ENCODE assay signal across 18 mouse cellular contexts in genomic region chr12:8669846-8670245, GRCm38 (mm10). TPM values are rescaled to one million over a fixed set of nuclear protein-coding genes. Genes with fewer than 3 reads are reported as not detected.
DNase-seq lines count a peak whose midpoint lies in the region; ATAC-seq and TF ChIP-seq lines count a peak whose summit lies in the region.
"Had no signal": no experiment of that assay in that cellular context is flagged by ENCODE, and none has a peak within 500 bp of the region (broad histone marks: within the 10 kb centered on the region; RNA-seq: fewer than 3 reads in every experiment).

No protein-coding gene starts in this region.

- DNase-seq in embryonic facial prominence, embryonic 14.5 days (ENCODE audit: low spot score): peak; percentile 18
- no peak for DNase-seq in embryonic facial prominence, embryonic 10.5 days (ENCODE audit: low spot score)
- peak; percentile 18 for DNase-seq in heart, adult 11 months
- DNase-seq in heart, adult 2 months: no peak
- DNase-seq in hindbrain, postnatal 0 days (ENCODE audit: low spot score): peak; percentile 8
- no peak for DNase-seq in hindbrain, embryonic 10.5 days (ENCODE audit: low spot score)
- DNase-seq: adrenal gland, postnatal 10 days; cerebellum, adult 11-12 months; cerebellum, adult 9-10 months; cerebellum, postnatal 25 days; gastrocnemius, postnatal 36 days; kidney, adult 11 months; kidney, adult 9 months had no signal

- H3K4me2 ChIP-seq in embryonic facial prominence, embryonic 14.5 days (ENCODE audit: low read depth, low read length): no peak overlapping the region
- H3K4me2 ChIP-seq in heart, embryonic 16.5 days (ENCODE audit: low read depth, low read length): peak overlapping the region; percentile 23; the same call in 1 of the 2 replicates
- H3K4me2 ChIP-seq in heart, embryonic 12.5 days: no peak overlapping the region
- no peak overlapping the region for H3K4me2 ChIP-seq in hindbrain, postnatal 0 days (ENCODE audit: low read depth, low read length)
- H3K4me2 ChIP-seq: embryonic facial prominence, embryonic 13.5 days had no signal

- TF ChIP-seq POLR2A in heart, adult 2 months (IDR thresholded peaks at IDR 0.05; ENCODE audit: insufficient read depth, low read depth, low read length): no peak

- ATAC-seq in embryonic facial prominence, embryonic 14.5 days (ENCODE audit: low read depth): no peak
- ATAC-seq in heart, embryonic 16.5 days (replicated peaks; ENCODE audit: extremely low read depth, insufficient read depth, low FRiP score): no peak
- no peak for ATAC-seq in heart, embryonic 12.5 days (ENCODE audit: insufficient number of reproducible peaks, low FRiP score)
- ATAC-seq in hindbrain, postnatal 0 days: no peak
- ATAC-seq: hindbrain, embryonic 16.5 days had no signal

- no peaks in the 10 kb centered on the region for H3K36me3 ChIP-seq in embryonic facial prominence, embryonic 14.5 days (ENCODE audit: control insufficient read depth, insufficient read depth, low read length)
- no peaks in the 10 kb centered on the region for H3K36me3 ChIP-seq in embryonic facial prominence, embryonic 10.5 days (replicated peaks)
- H3K36me3 ChIP-seq in heart, adult 2 months (ENCODE audit: control insufficient read depth, insufficient read depth, low read length): no peaks in the 10 kb centered on the region
- H3K36me3 ChIP-seq in heart, embryonic 16.5 days (ENCODE audit: control insufficient read depth, insufficient read depth): no peaks in the 10 kb centered on the region
- H3K36me3 ChIP-seq in heart, embryonic 12.5 days: no peaks in the 10 kb centered on the region
- H3K36me3 ChIP-seq in hindbrain, postnatal 0 days (ENCODE audit: insufficient read depth, low read length): no peaks in the 10 kb centered on the region
- no peaks in the 10 kb centered on the region for H3K36me3 ChIP-seq in hindbrain, embryonic 10.5 days
- H3K36me3 ChIP-seq: embryonic facial prominence, embryonic 13.5 days had no signal

- no peak overlapping the region for H3K4me3 ChIP-seq in embryonic facial prominence, embryonic 14.5 days (ENCODE audit: low read depth, low read length)
- no peak overlapping the region for H3K4me3 ChIP-seq in embryonic facial prominence, embryonic 10.5 days
- no peak overlapping the region for H3K4me3 ChIP-seq in heart, adult 2 months
- no peak overlapping the region for H3K4me3 ChIP-seq in heart, embryonic 16.5 days (ENCODE audit: low read length)
- H3K4me3 ChIP-seq in heart, embryonic 12.5 days: no peak overlapping the region
- no peak overlapping the region for H3K4me3 ChIP-seq in hindbrain, postnatal 0 days (ENCODE audit: low read length)
- H3K4me3 ChIP-seq in hindbrain, embryonic 10.5 days: no peak overlapping the region
- H3K4me3 ChIP-seq: embryonic facial prominence, embryonic 13.5 days had no signal

- TF ChIP-seq CTCF in heart, adult 2 months (IDR thresholded peaks at IDR 0.05): no peak
- TF ChIP-seq CTCF in hindbrain, postnatal 0 days (IDR thresholded peaks at IDR 0.05; ENCODE audit: low read depth): no peak

- H3K4me1 ChIP-seq in embryonic facial prominence, embryonic 14.5 days (ENCODE audit: control insufficient read depth, insufficient read depth, low read length): peaks cover 6% of the 10 kb centered on the region
- H3K4me1 ChIP-seq in embryonic facial prominence, embryonic 10.5 days: peaks cover 9% of the 10 kb centered on the region
- no peaks in the 10 kb centered on the region; the same call in 1 of the 2 replicates for H3K4me1 ChIP-seq in heart, adult 2 months (ENCODE audit: control insufficient read depth, insufficient read depth, low read length)
- H3K4me1 ChIP-seq in heart, embryonic 16.5 days (ENCODE audit: control insufficient read depth, insufficient read depth, low read length): peaks cover 17% of the 10 kb centered on the region
- H3K4me1 ChIP-seq in heart, embryonic 12.5 days (replicated peaks): 0 out of 2 replicates have a peak, but pooled peaks cover 16% of the 10 kb centered on the region
- H3K4me1 ChIP-seq in hindbrain, postnatal 0 days (ENCODE audit: insufficient read depth, low read length): peaks cover 6% of the 10 kb centered on the region; the same call in 1 of the 2 replicates
- peaks cover 9% of the 10 kb centered on the region for H3K4me1 ChIP-seq in hindbrain, embryonic 10.5 days (replicated peaks)
- H3K4me1 ChIP-seq: embryonic facial prominence, embryonic 13.5 days had no signal

- no peaks in the 10 kb centered on the region for H3K9me3 ChIP-seq in embryonic facial prominence, embryonic 14.5 days (ENCODE audit: control insufficient read depth, low read length)
- no peaks in the 10 kb centered on the region for H3K9me3 ChIP-seq in embryonic facial prominence, embryonic 10.5 days
- H3K9me3 ChIP-seq in heart, embryonic 16.5 days (replicated peaks; ENCODE audit: control insufficient read depth, low read length): peaks cover 7% of the 10 kb centered on the region; the same call in 1 of the 2 replicates
- 0 out of 2 replicates have a peak, but pooled peaks cover 3% of the 10 kb centered on the region for H3K9me3 ChIP-seq in heart, embryonic 12.5 days (replicated peaks)
- H3K9me3 ChIP-seq in hindbrain, postnatal 0 days (ENCODE audit: low read length): no peaks in the 10 kb centered on the region
- H3K9me3 ChIP-seq in hindbrain, embryonic 10.5 days: peaks cover 8% of the 10 kb centered on the region; the same call in 1 of the 2 replicates

- 81% methylated on average over 3 of the region's 3 CpGs for WGBS in embryonic facial prominence, embryonic 14.5 days
- WGBS in embryonic facial prominence, embryonic 10.5 days: 90% methylated on average over 3 of the region's 3 CpGs
- 76% methylated on average over 3 of the region's 3 CpGs for WGBS in heart, adult 2 months
- WGBS in heart, embryonic 16.5 days: 47% methylated on average over 3 of the region's 3 CpGs
- WGBS in heart, embryonic 12.5 days: 66% methylated on average over 3 of the region's 3 CpGs
- WGBS in hindbrain, postnatal 0 days: 77% methylated on average over 3 of the region's 3 CpGs
- 93% methylated on average over 3 of the region's 3 CpGs for WGBS in hindbrain, embryonic 10.5 days

- 0 out of 2 replicates have a peak, but pooled peaks cover 1% of the 10 kb centered on the region for H3K79me2 ChIP-seq in heart, adult 2 months (replicated peaks; ENCODE audit: control insufficient read depth, insufficient read depth, low read length)

- intact Hi-C loops in heart, adult 2 months (cut with DNase I): no loop called here

- TF ChIP-seq EP300 in heart, adult 2 months (IDR thresholded peaks at IDR 0.05; ENCODE audit: insufficient read depth, low read depth, low read length): no peak

- no peak overlapping the region for H3K9ac ChIP-seq in embryonic facial prominence, embryonic 14.5 days (ENCODE audit: low read depth, low read length)
- H3K9ac ChIP-seq in heart, adult 2 months (ENCODE audit: low read depth, low read length): no peak overlapping the region
- no peak overlapping the region for H3K9ac ChIP-seq in heart, embryonic 16.5 days (ENCODE audit: low read length)
- no peak overlapping the region for H3K9ac ChIP-seq in heart, embryonic 12.5 days
- H3K9ac ChIP-seq in hindbrain, postnatal 0 days (replicated peaks; ENCODE audit: low read length): no peak overlapping the region
- H3K9ac ChIP-seq: embryonic facial prominence, embryonic 13.5 days had no signal

- no peak overlapping the region for H3K27ac ChIP-seq in embryonic facial prominence, embryonic 14.5 days (replicated peaks; ENCODE audit: low read depth, low read length)
- no peak overlapping the region for H3K27ac ChIP-seq in embryonic facial prominence, embryonic 10.5 days (replicated peaks)
- H3K27ac ChIP-seq in heart, adult 2 months: no peak overlapping the region
- peak overlapping the region; percentile 51; the same call in 1 of the 2 replicates for H3K27ac ChIP-seq in heart, embryonic 16.5 days (ENCODE audit: low read length)
- H3K27ac ChIP-seq in heart, embryonic 12.5 days (ENCODE audit: poor library complexity, severe bottlenecking): no peak overlapping the region
- no peak overlapping the region for H3K27ac ChIP-seq in hindbrain, postnatal 0 days
- no peak overlapping the region for H3K27ac ChIP-seq in hindbrain, embryonic 10.5 days
- H3K27ac ChIP-seq: embryonic facial prominence, embryonic 13.5 days; kidney, postnatal 0 days had no signal

- H3K27me3 ChIP-seq in embryonic facial prominence, embryonic 14.5 days (replicated peaks; ENCODE audit: control insufficient read depth, insufficient read depth, low read length): no peaks in the 10 kb centered on the region
- no peaks in the 10 kb centered on the region for H3K27me3 ChIP-seq in embryonic facial prominence, embryonic 10.5 days (replicated peaks; ENCODE audit: low read depth, poor library complexity, severe bottlenecking)
- no peaks in the 10 kb centered on the region for H3K27me3 ChIP-seq in heart, adult 2 months (ENCODE audit: control insufficient read depth, insufficient read depth, low read length)
- no peaks in the 10 kb centered on the region for H3K27me3 ChIP-seq in heart, embryonic 16.5 days (ENCODE audit: control insufficient read depth, insufficient read depth, low read length)
- no peaks in the 10 kb centered on the region for H3K27me3 ChIP-seq in heart, embryonic 12.5 days (replicated peaks)
- no peaks in the 10 kb centered on the region for H3K27me3 ChIP-seq in hindbrain, postnatal 0 days (ENCODE audit: insufficient read depth, low read length)
- no peaks in the 10 kb centered on the region for H3K27me3 ChIP-seq in hindbrain, embryonic 10.5 days (ENCODE audit: insufficient read depth, poor library complexity, severe bottlenecking)
- H3K27me3 ChIP-seq: embryonic facial prominence, embryonic 13.5 days had no signal

RNA-seq across cellular contexts. Expression of gene Pum2, which starts 4.1 kb away (rescaled TPM):
- polyA plus RNA-seq in embryonic facial prominence, embryonic 14.5 days (2014; fragmentation: Nextera tagmentation; extraction: Ambion mirVana): 52.7 and 56.1 TPM in 2 replicates
- 63.9 and 68.4 TPM in 2 replicates for polyA plus RNA-seq in embryonic facial prominence, embryonic 10.5 days (2016; fragmentation: Nextera tagmentation; extraction: Ambion mirVana)
- total RNA-seq in heart, adult 2 months (2021): 100 to 1,000 TPM; 130 TPM
- 38.6 and 68.9 TPM in 2 replicates for polyA plus RNA-seq in heart, adult 2 months (2012; rRNA removed)
- 26.2 and 27.9 TPM in 2 replicates for polyA plus RNA-seq in heart, embryonic 16.5 days (2015; fragmentation: Nextera tagmentation; extraction: Ambion mirVana)
- polyA plus RNA-seq in heart, embryonic 12.5 days (2016; fragmentation: Nextera tagmentation; extraction: Ambion mirVana): 35.8 and 37.3 TPM in 2 replicates
- total RNA-seq in hindbrain, postnatal 0 days (2014; rRNA removed): 118 and 133 TPM in 2 replicates
- polyA plus RNA-seq in hindbrain, postnatal 0 days (2015; fragmentation: Nextera tagmentation; extraction: Ambion mirVana): 31.1 and 34.5 TPM in 2 replicates
- 51.6 and 59.5 TPM in 2 replicates for polyA plus RNA-seq in hindbrain, embryonic 10.5 days (2016; fragmentation: Nextera tagmentation; extraction: Ambion mirVana)

Comparison
In these comparisons a context has a peak if more than half of its experiments do, and no peak if none do; other contexts are left out.
1. DNase-seq: peak in embryonic facial prominence, embryonic 14.5 days (single experiment), heart, adult 11 months (single experiment) and hindbrain, postnatal 0 days (single experiment); none in embryonic facial prominence, embryonic 10.5 days (single experiment), heart, adult 2 months (0 of 2) and hindbrain, embryonic 10.5 days (single experiment).